Mouse (Mus musculus) cerebellum, adult 8-10 months (tissue): ENCODE measurements around the gene Tdrd9.

Experiments used
- DNase-seq: peaks from one replicate; pipeline ENCODE4 v3.0.0; 2022

The Tdrd9 gene

DNA sequence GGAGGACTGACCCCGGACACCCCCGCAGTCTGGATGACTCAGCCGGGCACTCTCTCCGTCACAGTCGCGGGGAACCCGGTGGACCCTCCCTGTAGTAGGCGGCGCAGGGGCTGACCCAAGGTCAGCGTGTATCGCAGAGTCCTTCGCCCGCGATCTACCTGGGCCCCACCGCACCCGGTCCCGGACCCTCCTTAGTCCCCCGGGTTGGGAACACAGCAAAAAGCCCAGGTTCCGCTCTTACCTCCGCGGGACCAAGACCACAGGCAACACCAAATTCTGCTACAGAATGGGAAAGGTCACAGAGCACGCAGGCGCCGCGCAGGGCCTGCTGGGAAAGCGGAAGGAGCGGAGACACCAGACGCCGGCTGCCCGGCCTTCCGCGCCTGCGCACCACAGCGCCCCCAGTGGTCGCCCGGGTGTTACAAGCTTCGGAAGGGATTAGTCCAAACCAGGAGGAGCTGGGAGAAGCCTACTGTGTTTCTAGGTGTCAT, 4.6 kb upstream of the Tdrd9 start, which contains the start of gene Atp5mpl:
Atp5mpl (minus strand) TSS at position 295 of the 491 bp plus-strand sequence.
- peak; percentile 98 for DNase-seq

DNA sequence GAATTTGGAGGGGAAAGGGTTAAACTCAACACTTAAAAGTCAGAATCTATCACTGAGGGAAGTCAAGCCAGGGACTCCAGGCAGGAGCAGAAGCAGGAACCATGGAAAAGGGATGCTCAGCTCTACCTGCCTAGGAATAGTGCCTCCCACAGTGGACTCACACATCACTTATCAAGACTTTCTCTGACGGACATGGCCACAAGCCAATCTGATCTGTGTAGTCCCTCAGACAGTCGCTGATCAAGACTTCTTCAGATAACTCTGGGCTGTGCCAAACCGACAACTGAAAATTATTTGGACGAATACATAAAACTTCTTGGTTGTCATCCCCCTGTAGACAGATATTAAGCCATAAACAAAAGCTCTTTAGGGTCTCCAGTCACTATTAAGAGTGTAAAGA, 1.3 kb upstream of the Tdrd9 start:
- no peak for DNase-seq

DNA sequence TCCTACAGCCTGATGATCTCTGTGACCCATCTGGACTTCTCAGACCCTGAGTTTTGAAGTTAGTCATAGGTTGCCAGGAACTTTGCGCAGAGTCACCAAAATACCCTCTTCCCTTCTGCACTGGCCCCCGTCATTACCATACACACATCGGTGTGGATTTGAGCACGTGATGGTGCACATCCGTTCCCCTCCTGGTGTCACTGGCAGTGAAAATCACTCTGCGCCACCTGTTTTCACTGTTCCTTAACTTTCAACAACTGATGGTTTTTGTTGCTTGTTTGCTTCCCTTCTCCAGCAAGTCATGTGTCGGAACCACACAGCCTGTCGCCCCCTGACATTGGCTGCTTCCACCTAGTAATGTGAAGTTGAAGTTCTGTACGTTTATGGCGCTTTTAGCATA, 1.1 kb downstream of the Tdrd9 start:
- no peak for DNase-seq

DNA sequence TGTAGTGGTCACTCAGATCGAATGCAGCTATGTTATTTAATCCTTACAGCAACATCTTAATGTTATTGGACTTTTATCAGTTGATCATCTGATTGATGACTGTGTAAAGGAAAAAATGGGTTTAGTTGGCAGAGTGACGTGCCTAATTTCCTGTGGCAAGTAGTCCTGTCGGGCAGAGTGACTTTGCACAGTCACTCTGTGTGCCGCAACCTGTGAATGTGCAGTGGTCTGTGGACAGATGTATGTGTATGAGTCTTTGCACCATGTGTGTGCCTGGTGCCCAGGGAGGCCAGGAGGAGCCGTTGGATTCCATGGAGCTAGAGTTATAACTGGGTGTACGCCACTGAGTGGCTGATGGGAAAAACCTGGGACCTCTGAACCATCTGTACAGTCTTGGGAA, 3.2 kb downstream of the Tdrd9 start:
- DNase-seq, result no peak

DNA sequence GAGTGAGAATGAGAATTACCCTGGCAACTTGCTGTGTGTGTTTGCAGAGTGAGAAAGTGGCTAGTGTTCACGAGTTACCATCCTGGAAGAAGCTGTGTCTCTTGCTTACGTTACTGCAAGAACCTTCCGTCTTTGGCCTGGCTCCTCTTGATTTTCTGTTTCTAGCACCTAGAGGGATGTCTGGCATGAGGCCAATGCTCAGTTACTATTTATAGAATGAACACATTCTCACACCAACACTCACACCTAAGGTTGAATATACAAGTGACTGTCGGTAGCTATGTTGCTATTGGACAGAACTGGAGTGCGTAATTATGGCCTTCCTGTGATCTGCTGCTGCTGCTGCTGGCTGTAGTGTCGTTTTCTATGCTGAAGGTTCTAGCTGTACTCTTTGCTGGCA, 5.8 kb downstream of the Tdrd9 start:
- no peak for DNase-seq

DNA sequence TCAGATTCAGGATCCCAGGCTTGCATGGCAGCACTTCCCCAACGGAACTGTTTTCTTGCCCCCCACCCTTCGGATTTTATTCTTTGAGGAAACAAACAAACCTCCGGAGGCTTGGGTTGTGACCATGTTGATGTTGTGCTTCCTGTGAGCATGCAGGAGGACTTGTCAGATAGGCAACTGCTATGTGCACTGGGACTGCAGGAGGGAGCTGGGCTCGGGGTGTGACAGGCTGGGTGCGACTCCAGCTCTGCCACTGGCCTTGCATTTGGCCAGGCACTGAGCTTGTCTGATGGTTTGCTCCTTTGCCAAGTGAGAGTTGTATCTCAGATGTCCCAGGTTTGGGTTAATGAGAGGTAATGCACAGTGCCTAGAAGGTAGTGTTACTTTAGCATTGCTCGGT, 6.9 kb downstream of the Tdrd9 start:
- DNase-seq, result no peak

DNA sequence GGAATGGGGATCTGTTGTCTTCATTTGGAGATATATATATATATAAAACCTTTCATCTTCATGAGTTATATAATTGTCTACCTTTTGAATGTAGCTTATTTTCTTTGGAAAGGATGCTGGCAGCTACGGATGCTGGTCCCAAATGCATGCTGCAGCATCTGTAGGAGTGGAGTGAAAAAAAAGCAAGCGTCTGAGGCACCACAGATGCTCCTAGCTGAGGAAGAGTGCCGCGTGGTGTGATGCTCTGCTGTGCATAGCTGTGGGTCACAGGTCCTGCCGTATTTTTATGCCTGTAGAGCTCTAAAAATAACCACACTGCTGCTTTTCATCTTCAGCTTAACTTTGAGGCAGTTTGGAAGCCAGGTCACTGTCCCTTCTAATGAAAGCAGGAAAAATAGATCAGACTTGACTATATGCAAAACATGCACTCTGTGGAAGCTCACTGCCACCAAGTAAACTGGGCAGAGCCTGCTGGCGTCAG, 9.6 kb downstream of the Tdrd9 start, which contains the start of gene Rd3l:
Rd3l (minus strand) TSS at position 431 of the 481 bp plus-strand sequence.
- DNase-seq, result no peak

DNA sequence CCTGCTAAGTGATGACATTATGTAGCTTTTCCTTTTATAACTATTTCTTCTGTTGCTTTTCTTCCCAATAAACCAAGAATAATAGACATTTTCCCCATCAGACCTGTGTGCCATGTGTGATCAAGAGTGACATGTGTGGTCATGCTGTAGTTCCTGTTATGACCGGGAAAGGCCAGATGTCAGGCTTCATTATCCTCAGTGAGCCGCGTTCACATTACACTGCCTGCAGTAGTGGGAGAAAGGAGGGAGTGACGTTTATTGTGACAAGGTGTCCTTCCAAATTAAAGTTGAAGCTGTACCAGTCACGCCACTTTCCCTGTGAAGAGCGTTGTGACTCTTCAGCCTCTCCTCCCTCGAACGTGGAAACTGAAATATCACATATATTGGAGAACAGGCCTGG, 10.5 kb downstream of the Tdrd9 start:
- no peak for DNase-seq

DNA sequence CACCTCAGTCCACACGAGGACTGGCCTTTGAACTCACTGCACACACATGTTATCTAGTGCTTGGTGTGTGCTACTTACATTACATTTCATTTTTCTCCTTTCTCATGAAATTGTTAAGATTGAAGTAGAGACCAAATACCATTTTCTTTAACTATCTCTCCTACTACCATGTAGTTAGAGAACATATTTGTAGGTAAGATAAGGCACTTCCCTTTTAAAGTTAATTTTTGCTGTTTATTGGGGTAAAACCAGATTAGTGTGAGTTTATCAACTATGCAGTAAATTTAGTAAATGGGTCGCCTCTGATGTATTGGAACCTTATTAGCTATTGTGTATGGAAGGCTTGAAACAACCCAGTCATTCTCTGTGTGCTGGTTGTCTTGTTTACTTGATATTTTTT, 11.8 kb downstream of the Tdrd9 start:
- DNase-seq, result no peak

DNA sequence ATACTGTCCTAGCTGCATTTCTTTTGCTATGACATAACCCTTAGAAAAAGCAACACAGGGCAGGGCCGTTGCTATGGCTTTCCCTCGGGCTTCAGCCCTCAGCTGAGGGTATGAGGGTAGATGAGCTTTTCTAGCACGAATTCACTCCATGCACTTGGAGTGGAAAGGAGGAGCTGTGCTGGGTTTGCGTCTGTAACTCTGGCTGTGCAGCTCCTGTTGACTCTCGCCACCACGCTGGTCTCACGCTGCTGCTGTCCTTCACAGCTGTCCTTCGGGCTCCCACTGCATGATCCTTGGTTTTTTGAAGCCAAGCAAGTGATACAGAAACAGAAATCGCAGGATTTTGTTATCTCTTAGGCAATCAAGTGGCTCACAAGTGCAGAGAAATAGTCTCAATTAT, 15.4 kb downstream of the Tdrd9 start:
- no peak for DNase-seq

DNA sequence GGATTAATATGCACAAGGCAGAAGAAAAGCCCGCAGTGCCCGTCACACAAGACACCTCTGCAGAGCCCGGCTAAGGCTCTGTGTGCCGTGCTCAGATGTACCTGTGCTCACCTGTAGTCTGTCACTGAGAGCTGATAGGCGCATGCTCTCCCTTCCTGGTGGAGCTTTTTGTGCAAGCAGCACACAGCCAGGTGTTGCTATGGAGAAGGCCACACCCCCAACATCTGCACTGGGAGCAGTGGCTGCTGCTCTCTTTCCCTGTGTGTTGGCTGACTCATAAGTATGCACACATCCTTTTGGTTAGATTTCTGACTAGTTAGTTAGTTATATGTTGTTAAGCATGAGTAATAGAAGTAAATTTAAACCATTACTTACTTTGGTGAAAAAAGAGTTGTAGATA, 21.3 kb downstream of the Tdrd9 start:
- DNase-seq, result no peak

DNA sequence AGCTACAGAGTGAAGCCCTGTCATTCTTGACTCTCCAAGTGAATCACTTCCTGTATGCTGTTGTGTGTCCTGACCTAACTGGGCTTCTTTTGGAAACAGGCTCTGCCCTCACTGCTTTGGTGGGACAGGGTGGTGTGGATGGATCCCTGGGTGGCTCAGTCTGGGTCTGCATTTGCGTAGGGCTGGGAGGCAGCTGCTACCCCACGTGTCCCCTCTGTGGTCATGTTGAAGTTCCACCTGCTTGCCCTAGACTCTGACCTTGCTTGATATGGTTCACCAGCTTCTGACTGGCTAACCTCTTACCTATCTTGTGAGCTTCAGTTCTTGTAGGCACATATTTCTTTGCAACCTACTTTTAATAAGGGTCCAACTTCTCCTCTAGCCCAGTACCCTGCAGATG, 23.8 kb downstream of the Tdrd9 start:
- no peak for DNase-seq

DNA sequence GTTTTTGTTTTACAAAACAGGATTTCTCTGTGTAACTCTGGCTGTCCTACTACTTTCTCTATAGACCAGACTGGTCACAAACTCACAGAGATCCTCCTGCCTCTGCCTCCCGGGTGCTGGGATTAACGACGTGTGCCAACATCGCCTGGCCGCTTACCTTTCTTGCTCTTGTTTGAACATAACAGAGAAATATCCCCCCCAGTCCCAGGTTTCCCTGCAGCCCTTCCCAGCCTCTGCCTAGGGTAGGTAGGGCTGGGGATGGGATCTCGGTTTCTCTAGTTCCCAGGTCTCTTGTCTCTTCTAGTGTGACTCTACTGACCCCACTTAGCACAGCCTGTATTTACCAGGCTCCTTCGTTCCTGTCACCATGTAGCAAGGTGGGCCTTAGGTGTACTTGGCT, 28.4 kb downstream of the Tdrd9 start:
- no peak for DNase-seq

DNA sequence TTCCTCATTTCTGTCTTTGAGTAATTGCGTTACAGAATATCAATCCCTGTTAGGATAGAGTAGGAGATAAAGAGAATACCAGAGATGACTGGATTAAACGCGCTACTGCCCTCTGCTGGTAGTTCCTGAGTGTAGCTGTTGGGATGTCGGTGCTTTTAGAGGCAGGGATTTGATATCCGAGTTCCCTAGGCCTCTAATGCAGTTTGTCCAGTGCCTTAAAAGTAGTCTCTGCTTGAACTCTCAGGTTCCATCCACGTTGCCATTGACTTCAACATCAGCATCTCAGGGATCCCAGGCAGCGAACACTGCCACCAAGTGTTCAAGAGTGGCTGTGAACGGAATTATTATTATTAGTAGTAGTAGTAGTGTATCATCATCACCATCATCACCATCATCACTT, 29.9 kb downstream of the Tdrd9 start:
- peak; percentile 70 for DNase-seq

DNA sequence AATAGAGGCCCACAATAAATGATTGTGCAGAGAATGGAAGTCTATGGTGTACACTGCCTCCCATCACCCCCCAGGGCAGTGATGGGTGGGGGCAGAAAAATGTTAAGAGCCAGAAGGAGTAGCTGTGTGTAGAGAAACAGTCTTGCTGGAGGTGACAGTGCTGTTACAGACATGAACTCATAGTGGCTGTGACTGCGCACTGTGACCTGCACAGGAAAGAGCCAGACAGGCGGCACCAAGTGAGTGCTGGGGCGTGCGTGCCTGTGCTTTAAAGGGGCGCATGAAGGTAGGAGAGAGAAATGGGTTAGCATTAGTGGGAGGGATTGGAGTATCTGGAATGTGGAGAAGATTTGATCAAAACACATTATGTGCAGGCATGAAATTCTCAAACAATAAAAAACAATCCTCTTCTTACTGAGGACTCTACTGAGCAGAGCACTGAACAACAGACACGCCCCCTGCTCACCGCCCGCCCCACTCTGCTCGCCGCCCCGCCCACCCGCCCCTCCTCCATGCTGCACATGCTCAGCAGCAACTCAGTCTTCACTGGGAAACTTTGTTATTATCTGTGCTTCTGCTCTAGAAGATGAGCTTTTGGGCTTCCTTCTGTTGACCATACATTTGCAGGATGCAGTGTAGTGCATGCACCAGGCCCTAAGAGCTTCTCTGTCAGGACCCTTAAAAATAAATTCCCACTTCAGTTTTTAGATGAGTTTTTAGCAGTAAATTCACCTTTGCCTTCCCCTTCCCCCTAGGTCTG, 41.3 kb downstream of the Tdrd9 start:
- DNase-seq, result no peak

DNA sequence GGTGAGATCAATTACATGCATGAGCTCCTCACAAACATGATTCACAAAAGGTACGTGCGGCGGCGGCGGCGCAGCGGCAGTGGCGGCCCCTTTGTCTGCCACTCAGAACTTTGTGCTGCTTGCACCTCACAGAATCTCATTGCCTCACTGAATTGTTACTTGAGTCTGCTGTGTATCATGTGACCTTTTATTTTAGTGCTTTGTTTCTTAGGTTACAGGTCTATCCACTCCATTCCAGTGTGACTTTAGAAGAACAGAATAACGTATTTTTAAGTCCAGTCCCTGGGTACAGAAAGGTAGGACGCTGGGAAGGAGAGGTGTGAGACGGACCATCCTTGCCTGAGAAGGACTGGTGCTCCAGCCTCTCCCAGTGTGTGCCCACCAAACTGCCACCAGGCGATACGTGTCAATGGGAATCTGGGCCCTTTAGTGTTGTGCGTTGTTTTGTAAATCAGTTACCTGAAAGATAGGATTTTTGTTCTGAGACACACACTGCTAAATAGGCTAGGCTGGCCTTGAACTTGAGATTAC, 42.0 kb downstream of the Tdrd9 start:
- DNase-seq, result no peak

DNA sequence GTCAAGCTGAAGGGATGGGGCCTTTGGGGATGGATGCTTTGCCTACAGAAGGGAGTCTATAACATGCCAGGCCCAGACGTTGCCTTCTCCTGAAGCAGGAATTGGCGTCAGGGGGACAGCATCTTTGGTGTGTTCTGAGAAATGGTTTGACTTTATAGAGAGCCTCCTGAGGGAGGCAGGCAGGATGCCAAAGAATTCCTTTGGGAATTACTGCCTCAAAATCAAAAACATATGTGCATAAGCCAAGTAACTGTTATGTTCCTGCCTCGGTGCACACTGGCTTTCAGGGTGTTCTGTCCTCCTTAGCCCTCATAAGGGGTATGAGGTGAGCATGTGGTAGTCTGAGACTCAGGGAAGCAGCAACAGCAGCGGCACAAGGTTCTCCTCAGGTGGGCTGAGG, 45.0 kb downstream of the Tdrd9 start:
- no peak for DNase-seq

DNA sequence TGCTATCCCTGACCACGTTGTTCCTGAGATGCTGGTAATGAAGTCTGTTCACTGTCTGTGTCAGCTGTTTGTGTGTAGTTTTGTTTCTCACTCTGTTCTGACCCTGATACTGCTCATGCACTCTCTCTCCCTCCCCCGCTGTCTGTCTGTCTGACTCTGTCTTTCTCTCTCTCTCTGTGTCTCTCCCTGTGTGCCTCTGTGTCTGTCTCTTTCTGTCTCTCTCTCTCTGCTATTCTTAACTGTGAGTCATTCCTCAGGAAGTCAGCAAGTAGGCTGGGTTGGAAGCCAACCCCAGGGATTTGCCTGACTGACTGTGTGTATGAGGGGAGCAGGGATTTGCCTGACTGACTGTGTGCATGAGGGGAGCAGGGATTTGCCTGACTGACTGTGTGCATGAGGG, 51.9 kb downstream of the Tdrd9 start:
- no peak for DNase-seq

DNA sequence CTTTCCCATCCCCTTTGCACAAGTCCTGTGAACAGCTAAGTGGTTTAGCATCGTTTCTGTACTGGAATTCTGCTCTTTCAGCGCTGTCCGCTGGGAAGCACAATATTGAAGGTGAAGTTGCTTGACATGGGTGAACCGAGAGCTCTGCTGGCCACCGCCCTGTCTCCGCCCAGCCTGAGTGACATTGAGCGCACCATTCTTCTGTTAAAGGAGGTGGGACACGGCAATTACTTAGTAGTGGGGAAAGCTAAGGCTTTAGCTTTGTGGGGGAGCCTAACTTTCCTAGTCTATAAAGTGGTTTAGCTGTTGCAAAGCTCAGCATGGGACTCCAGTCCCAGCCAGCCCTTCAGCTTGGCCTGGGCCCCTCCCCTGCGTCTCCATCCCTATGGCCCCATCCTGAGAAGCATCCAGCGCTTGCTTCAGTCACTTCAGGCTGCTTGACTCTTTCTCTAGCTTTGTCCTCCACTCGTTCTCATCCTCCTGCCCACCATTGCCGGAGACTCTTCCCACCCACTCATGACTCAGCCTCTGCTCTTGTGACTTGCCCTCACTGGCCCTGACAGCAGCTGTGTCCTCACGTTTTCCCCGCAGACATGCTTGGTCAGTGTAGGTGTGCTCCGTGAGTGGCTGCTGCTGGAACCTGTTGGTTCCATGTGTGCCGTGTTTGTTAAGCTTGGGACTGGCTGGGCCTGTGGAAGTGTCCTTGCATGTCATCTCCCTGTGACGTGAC, 53.4 kb downstream of the Tdrd9 start:
- no peak for DNase-seq

DNA sequence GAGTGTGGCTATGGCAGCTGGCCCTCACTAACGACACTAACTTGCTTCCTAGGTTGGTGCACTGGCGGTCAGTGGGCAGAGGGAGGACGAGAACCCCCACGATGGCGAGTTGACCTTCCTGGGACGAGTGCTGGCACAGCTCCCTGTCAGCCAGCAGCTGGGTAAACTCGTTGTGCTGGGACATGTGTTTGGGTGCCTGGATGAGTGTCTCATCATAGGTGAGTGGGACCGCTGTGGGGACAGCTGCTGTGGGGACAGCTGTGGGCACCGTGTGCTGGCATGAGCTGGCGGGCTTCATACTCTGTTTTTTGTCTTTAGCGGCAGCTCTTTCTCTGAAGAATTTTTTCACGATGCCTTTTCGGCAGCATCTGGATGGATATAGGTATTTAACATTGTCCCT, 54.1 kb downstream of the Tdrd9 start:
- no peak for DNase-seq

DNA sequence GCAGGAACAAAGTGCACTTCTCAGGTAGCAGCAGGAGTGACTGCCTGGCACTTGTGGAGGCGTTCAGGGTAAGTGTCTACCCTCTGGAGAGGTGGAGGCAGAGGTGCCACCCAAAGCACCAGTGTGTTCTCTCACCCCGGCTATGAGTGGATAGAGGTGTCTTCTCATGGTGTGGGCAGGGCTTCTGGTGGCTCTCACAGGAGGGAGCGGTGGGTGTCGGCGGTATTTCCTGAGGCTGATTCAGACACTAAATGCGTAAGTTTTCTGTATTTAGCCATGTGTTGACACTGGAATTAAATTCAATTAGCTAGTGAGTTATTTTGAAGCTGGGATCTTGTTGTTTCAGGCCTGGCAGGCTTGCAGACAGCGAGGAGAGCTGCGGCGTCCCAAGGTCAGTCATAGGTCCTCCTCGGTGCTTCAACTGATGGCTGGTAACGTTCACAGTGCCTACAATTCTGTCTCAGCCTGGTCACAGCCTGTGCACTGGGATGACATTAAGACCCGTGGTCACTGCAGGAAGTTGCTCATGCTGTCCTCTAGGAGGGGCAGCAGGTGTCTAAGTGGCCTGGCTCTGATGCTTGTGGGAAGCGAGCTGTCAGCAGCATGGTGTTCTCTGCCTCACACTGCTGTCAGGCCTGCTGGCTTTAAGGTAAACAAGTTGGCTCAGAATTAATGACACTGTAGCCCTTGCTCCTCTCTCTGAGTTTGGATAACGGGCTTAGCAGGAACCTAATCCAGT, 54.7 kb downstream of the Tdrd9 start:
- DNase-seq, result no peak

DNA sequence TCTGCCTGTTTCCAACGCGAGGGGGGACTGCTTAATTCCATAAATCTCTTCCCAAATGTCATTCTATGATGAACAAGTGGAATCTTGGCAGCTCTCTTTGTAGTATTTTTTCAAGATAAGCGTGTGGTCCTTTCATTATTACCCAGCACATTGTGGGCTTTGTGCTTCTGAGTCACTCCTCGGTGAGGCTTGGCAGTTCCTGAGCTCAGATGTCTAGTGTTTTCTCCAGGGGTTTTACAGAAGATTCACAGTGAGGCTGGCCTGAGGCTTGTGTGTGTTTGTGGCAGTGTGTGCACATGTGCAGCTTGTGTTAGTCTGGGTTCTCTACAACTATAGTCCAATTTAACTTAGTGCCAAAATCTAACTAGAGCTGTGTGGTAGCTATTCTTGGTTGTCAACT, 56.0 kb downstream of the Tdrd9 start:
- DNase-seq, result no peak

DNA sequence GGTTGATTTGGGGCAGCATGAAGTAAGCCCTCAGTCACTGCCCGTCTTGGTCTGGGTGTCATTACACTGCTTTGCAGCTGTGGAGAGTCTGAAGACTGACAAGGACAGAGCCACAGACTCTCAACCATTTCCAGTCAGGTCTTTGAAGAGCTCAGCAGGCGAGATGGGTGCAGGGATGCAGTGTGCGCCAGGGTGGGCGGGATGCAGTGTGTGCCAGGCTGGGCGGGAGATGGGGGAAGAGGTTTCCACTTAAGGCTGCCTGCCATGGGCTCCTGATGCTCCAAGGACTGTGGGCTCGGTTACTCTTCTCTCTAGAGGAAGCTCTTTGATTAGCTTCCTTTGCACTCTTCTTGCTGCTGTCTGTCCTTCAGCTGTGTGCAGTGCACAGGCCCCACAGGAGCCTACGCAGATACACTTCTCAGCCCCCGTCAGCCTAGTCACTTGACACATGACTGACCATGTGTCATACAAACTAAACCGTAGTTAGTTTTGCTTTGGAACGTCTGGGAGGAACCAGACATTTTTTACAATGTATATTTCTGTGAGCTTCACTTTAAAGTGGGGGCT, 62.1 kb downstream of the Tdrd9 start:
- DNase-seq, result no peak
